Mouse (Mus musculus): Measurements from ENCODE around the gene Cdcp2.

DNA sequence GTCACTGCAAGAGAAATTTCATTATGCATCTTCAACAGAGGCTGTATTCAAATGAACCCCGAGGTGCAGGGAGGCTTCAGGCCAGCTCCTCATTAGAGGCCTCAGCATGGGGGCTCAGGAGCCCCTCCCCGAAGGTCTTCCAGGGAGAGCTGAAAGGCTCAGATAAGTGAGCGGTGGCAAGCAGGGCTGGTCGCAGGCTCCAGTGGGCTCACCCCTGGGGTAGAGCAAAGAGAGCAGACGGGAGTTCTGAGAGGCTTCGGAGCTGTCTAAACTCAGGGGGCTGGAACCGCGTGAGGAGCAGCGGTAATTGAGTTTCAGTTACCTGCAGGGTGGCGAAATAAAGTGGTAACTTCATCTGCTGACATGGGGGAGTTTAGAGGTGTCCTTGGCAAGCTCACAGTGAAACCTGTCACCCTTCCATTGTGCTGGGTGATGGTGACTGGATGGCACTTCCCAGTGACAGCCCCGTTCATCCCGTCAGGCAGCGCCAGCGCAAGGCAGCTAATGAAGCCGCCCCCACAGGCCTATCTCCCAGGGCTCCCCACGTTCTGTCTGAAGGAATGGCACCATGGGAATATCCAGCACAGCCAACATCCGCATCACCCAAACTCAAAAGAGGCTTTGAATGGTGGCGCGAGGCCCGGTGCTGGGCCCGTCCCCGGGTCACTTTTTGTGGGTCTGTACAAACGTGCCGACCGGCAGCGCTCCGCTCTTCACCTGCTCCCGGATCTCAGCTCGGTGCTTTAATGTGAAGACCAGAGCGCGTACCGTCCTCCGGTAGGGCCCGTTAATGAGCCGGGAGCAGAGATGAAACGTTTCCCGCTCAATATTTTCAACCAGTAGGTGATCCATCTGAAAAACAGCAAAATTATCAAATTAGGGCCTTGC is 42.5 kb downstream of the Cdcp2 start:
- no peak for TF ChIP-seq CTCF (IDR thresholded peaks at IDR 0.05; ENCODE audit: low read depth)
- TF ChIP-seq EP300 (IDR thresholded peaks at IDR 0.05; ENCODE audit: low read depth): no peak

Data from heart, postnatal 0 days (tissue).